Mouse (Mus musculus) cortical plate, adult 2 months (tissue): ENCODE data around the gene Elavl2.

ENCODE experiments used
- CTCF ChIP-seq: fragments of 200-500 bp; IDR thresholded peaks from 2 replicates; pipeline ENCODE4 v1.5.1; 2011; ENCODE audit warnings: mild to moderate bottlenecking, control low read depth, low read length; ENCODE audit not compliant: insufficient read depth; ENCODE audit errors: extremely low read depth
- POLR2A ChIP-seq: fragments of 200-500 bp; IDR thresholded peaks from 2 replicates; pipeline ENCODE4 v1.6.1; 2011; ENCODE audit warnings: mild to moderate bottlenecking, low read length, control low read depth; ENCODE audit not compliant: insufficient read depth; ENCODE audit errors: extremely low read depth

- TF ChIP-seq CTCF: no peak
- no peak for TF ChIP-seq POLR2A
These were observed 156.7 kb downstream of the Elavl2 start for GRCm38 (mm10) chr4:91243896-91244295.
